Mouse (Mus musculus) hematopoietic stem cell, adult 5-6 weeks (primary cell): ENCODE data around the gene Cmip. TPM values are rescaled to one million over a fixed set of nuclear protein-coding genes. Genes with fewer than 3 reads are reported as not detected.

Experiments
- ATAC-seq, 2 experiments: fragments of 125-278 bp in 1 of 2; replicated peaks in 1 of 2; 2 replicates each; pipeline ENCODE4 v1.8.0; 2016 to 2017; ENCODE audit warnings: inconsistent platforms in 2 of 2, mild to moderate bottlenecking in 2 of 2, moderate number of reproducible peaks in 2 of 2, low read depth in 1 of 2, moderate TSS enrichment in 1 of 2; ENCODE audit not compliant: low FRiP score in 2 of 2, poor library complexity in 2 of 2, severe bottlenecking in 2 of 2, insufficient read depth in 1 of 2, low TSS enrichment in 1 of 2
- total RNA-seq: library from RNA; stranded (forward); fragments of 172-1452, 232-1000 nt; gene quantifications from 2 replicates; pipeline ENCODE4 v1.2.3, GENCODE M21; 2017

Gene Cmip
- total RNA-seq, 1 experiment from 2014 or later, result 11.1 TPM

- ATAC-seq, result no peak
Measured at GRCm38 (mm10) chr8:117332229-117333010, 75.6 kb downstream of the Cmip start.

- ATAC-seq, result no peak
Measured at GRCm38 (mm10) chr8:117333619-117334018, 76.8 kb downstream of the Cmip start.

- ATAC-seq, result no peak
Measured at GRCm38 (mm10) chr8:117334058-117334747, 77.3 kb downstream of the Cmip start.

GRCm38 (mm10) chr8:117334748-117335393 is 78.0 kb downstream of the Cmip start:
- ATAC-seq, result 0 out of 4 replicates have a peak, but pooled peaks have one; percentile 5 to 10

DNA sequence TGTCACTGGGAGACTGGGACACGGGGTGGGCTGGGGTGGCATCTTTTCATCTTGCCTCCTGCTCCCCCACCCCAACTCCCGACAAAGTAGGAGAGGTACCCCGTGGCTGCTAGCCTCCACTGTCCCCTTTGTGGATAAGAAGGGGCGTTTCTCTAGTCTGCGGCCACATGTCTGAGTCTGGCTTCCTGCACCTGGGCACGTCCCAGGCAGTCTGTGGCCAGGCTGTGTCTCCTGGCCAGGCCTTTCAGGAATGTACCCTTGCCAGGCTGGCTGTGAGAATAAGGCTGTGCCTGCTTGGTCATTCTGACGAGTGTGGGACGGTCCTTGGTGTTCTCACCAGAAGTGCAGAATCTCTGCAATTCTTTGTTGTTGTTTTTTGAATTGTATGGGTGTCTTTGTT is 78.6 kb downstream of the Cmip start:
- ATAC-seq, result no peak

- no peak for ATAC-seq
Measured at GRCm38 (mm10) chr8:117337188-117337587, 80.3 kb downstream of the Cmip start.

- no peak for ATAC-seq
Measured at GRCm38 (mm10) chr8:117338678-117339077, 81.8 kb downstream of the Cmip start.

DNA sequence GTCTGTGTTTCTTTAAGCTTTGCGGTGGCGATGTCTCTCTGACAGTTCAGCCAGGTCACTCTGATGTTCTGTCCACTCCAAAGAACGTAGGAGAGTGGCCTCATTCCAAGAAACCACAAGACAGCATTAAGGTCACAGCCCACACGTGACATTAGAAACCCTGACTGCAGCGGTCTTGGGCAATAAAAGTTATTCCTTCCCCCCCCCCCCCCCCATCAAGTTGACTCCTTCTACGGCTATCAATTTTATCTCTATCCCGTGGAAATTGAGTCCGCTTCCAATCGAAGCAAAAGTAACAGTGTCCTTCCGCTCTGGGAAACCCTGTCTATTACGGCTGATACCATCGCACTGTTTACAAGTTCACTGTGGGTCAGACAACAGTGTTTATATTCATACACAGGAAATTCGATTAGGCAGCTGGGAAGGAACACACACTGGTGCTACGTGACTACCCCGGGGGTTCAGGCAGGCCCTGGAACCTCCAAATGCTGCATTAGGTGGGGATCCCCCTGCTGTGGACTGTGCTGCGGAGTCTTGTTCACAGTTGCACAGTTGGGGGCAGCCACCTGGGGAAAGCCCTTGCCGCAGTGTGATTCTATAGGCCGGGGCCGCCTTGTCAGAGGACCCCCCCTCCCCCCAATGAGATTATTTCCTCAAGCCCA is 82.6 kb downstream of the Cmip start:
- no peak for ATAC-seq

- ATAC-seq, result peak; percentile 64 to 65
Measured at GRCm38 (mm10) chr8:117339958-117340651, 83.2 kb downstream of the Cmip start.

DNA sequence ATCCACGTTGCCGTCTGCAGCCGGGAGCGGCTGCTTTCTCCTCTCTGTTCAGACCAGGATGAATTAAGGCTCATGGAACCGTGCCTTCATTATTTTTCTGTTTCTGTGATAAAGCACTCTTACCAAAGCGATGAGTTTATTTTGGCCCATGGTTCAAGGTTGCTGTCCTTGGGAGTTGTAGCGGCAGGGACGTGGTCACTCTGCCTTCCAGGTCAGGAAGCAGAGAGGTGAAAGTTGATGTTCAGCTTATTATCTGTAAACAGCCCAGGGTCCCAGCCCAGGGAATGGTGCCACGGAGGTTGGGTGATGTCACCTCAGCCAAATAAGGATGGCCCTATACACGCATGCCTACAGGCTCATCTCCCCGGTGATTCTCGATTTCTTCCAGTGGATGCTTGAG is 83.9 kb downstream of the Cmip start:
- ATAC-seq, result no peak

- peak; percentile 7 to 30; a peak in 1 of 4 replicates for ATAC-seq
Measured at GRCm38 (mm10) chr8:117342735-117343385, 86.0 kb downstream of the Cmip start.

DNA sequence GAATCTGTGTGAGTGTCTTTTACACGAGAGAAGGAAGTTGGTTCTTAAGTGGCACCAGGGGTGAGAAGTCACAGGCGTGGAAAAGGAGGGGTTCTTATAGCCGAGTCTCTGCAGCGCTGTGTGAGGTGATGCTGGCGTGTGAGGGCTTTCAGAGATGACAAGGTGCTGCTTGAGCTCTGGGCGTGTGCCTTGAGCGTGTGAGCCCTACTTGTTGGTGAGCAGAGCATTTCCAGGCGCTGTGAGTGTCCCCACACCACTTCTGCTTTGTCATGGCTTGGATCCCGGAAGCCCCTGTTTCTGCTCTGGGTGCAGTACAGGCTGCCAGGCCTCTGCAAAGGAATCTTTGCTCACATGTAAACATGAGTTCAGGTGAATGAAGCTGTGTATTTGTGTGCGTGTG is 86.6 kb downstream of the Cmip start:
- ATAC-seq, result peak; percentile 73 to 76

- ATAC-seq, result no peak
Measured at GRCm38 (mm10) chr8:117344899-117345298, 88.0 kb downstream of the Cmip start.

- ATAC-seq, result no peak
Measured at GRCm38 (mm10) chr8:117345376-117345775, 88.5 kb downstream of the Cmip start.

GRCm38 (mm10) chr8:117347556-117347955 is 90.7 kb downstream of the Cmip start:
- no peak for ATAC-seq

- ATAC-seq, result no peak
Measured at GRCm38 (mm10) chr8:117348718-117349394, 92.0 kb downstream of the Cmip start.
